Mouse (Mus musculus): ENCODE data around the gene Fbxo11.
"Not testable (repeated sequence)": the region's sequence is repeated elsewhere in the genome, so short reads cannot be mapped to it uniquely, and the experiment has no call there.

Fbxo11 gene

DNA sequence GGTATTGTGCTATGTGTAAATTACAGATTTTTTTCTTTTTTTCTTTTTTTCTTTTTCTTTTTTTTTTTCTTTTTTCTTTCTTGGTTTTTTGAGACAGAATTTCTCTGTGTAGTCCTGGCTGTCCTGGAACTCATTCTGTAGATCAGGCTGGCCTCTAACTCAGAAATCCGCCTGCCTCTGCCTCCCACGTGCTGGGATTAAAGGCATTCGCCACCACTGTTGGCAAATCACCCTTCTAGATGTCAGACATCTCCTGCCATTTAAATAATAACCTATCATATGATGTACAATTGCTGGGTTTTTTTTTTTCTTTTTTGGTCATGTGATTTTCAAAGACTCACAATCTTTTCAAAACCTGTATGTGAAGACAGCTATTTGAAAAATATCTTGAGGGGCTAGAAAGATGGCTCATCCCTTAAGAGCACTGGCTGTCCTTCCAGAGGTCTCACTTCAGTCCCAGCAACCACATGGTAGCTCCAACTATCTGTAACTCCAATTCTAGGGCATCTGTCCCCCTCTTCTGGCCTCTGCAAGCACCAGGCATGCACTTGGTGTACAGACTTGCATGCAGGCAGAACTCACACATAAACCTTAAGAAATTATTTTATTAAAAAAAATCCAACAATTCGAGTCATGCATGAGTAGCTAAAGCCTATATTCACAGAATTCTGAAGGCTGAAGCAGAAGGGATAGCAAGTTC, 2.3 kb upstream of the Fbxo11 start:
- DNase-seq (ENCODE audit: low spot score in 2 of 2), result no peak

DNA sequence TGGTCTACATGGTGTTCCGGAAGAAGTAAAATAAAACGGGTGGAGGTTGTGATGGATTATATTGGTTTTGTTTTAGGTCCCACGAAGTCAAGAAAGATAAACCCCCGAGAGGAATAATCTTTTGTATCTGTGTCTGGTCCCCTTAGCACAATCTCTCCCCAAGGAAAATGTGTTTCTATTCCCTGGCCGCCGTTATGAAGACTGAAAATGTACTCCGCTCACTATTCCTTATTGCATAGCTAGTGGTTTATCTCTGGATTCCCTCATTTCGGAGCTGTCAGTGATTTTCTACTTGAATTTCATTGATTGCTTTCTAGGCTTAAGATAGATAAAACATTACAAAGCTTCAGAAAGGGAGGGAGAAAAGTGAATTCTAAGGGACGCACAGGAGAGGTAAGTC, 1.7 kb upstream of the Fbxo11 start:
- no peak for DNase-seq (ENCODE audit: low spot score in 2 of 2)

DNA sequence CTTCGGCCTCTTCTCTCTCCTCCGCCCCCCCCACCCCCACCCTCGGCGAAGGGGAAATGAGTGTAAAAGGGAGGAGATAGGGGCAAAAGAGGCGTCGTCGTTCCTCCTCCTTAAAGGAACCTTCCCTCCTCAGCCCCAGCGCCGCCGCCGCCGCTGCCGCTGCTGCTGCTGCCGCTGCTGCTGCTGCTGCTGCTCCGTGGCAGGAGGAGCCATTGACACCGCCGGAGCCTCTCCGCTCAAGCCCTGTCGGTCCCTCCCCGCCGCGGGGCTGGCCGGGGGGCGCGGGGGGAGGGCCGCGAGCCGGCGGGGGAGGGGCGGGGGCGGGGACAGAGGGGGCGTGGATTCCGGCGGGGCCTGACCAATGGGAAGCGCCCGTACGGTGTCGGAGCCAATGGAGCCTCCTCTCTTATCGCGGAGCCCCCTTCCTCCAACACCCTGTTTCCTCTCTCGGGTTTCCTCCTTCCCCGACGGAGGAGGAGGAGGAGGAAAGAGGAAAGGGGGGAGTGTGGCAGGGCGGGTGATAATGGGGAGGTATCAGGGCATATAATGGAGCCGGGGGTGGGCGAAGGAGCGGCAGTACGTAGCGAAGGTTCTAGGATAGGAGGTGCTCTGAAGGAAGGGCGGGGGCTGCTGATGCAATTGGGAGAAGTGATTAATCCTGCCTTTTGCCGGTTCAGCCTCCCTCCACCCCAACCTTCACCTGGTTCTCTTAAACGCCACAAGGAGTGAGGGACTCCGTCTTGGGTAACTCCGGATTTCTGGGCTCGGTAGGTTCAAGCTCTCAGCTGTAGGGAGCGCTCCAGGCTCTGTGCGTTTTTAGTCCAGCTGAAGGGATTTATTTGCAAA, 933 bp upstream of the Fbxo11 start:
- DNase-seq (ENCODE audit: low spot score in 2 of 2), result peak; percentile 83 to 91

- peak; percentile 32 to 39 for DNase-seq (ENCODE audit: low spot score in 2 of 2)
Measured at GRCm38 (mm10) chr17:88064347-88065030, 602 bp downstream of the Fbxo11 start.

- DNase-seq (ENCODE audit: low spot score in 2 of 2), result peak; percentile 59 to 63
Measured at GRCm38 (mm10) chr17:88063980-88064346, 1.1 kb downstream of the Fbxo11 start.

DNA sequence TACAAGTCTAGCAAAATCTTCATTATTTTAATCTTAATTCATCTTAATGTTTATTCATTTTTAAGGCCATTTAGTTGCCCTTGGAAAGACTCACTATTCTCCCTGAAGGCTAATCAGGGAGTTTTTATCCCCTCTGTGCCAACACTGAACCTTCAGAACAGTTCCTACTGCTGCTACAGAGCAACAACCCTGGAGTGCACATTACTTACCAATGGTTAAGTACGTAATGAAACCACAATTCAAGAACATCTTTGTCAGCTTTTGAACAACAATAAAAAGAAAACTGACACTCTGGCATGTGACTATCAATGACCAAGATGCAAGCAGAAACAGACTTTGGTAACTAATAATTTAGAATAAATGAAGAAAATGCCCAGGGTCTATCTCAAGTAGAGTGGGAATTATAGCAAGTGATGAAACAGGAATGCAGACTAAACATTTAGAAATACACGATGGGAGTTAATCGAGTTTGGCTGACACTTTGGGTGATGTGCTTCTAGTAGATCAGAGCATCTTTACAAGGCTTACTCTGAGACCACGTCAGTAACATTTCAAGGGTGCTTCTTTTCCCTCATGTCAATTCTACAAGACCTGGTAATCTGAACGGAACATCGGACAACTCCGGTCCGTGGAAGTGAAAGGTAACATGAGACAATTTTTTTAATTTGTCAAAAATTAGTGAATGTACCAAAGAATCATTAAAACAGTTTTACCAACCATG, 2.1 kb downstream of the Fbxo11 start:
- no peak for DNase-seq (ENCODE audit: low spot score in 2 of 2)

DNA sequence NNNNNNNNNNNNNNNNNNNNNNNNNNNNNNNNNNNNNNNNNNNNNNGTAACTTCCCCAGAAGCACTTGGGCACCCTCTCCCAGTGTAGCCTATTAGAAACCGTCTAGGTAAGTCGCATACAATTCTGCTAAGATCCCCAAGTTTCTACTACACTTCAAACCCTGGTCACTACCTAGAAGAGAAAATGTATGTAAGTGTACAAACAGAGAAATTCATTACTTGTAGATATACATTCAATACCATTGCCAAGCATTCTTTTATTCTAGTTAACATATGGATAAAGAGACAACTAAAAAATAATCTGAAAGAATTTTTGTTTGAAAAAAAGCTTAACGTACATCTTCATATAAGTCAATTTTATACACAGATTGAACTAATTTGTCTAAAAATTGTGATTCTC, 3.1 kb downstream of the Fbxo11 start:
- no peak for DNase-seq (ENCODE audit: low spot score in 2 of 2)

DNA sequence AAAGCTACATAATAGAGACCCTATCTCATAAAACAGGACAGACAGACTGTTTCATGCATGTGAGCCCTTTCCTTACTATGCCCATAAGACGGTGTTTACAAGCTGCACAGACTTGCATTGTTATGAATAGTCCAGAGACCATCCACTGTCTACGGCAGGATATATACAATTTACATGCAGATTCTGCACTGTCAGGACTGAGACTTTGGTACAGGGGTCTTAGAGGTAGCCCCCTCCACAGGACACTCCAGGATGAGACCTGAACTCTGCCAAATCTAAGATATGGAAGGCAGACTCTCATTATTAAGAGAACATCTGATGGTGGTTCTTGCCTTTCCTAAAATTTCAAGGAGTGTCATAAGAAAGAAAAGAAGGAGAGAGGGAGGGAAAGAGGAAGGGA, 6.8 kb downstream of the Fbxo11 start:
- DNase-seq (ENCODE audit: low spot score in 2 of 2), result no peak

- no peak for DNase-seq (ENCODE audit: low spot score in 2 of 2)
Measured at GRCm38 (mm10) chr17:88057846-88058245, 7.2 kb downstream of the Fbxo11 start.

DNA sequence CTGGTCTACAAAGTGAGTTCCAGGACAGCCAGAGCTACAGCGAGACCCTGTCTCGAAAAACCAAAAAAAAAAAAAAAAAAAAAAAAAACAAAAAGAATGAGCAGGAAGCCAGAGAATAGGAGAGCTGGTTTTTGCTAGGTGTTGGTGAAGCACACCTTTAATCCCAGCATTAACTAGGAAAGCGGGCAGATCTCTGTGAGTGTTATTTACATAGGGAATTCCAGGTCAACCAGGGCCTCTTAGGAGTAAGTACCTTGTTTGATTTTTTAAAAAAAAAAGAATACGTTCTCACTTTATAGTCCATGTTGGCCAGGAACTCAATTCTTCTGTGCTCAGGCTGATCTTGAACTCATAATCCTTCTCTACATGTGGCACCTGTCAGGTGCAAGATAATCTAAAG, 13.4 kb downstream of the Fbxo11 start:
- DNase-seq (ENCODE audit: low spot score in 2 of 2), result no peak

- no peak for DNase-seq (ENCODE audit: low spot score in 2 of 2)
Measured at GRCm38 (mm10) chr17:88050892-88051291, 14.2 kb downstream of the Fbxo11 start.

- DNase-seq (ENCODE audit: low spot score in 2 of 2), result no peak
Measured at GRCm38 (mm10) chr17:88050318-88050717, 14.8 kb downstream of the Fbxo11 start.

DNA sequence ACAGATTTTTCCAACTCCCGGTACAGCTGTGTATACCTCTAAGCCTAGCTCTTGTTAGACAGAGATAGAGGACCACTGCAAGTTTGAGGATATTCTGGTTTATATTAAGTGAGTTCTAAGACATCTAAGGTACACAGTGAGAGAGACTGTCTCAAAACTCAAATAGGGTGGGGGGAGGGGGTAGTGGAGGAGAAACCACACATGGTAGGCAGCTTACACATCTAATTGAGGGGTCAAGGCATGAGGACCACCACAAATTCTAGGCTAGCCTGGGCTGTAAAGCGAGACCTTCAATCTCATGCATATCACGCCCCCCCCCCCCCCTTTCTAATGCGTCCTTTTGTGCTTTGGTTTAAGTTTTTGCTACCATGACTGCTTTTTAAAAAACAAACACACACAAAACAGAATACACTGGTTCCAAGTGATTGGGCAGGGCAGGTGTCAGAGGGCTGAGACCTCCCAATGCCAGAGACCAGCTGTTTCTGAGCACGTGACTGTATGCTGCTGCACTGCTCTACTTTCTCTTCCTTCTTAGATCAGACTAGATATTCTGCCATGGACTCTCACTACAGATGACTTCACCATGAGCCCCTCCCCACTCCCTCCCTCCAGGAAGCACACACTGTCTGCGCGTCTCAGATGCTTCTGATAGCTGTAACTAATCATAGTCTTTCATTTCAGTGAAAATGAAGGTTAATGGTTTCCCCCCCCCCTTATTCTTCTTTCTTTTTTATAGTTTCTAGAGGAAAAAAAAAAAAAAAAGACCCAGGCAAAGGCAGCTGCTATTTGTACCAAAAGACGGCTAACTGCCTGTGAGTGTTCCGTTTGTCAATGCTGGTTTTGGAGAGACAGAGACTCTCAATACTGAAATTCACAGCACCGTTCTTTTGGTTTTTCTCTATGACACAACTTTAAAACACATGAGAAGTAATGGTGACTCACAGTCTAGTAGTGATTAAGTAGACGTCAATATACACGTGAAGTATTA, 22.7 kb downstream of the Fbxo11 start:
- DNase-seq (ENCODE audit: low spot score in 2 of 2), result no peak

DNA sequence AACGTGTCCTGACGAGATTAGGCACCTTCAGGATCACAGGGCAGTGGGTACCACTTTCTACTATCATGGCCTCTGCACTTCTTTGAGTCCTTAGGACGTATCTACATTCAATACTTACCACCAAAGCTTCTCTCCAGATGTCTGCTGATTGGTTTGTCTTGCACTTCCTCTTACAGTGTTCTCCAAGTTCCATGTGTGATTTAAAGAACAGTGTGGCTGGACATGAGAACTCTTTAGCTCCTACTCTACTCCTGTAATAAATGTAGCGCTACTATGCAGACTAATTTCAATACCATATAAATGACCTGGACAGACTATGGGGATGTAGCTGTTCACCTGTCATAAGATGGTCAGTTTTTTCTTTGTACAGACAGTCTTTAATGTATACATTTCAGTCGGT, 24.3 kb downstream of the Fbxo11 start:
- DNase-seq (ENCODE audit: low spot score in 2 of 2), result no peak

GRCm38 (mm10) chr17:88034418-88034817, 30.7 kb downstream of the Fbxo11 start:
- DNase-seq (ENCODE audit: low spot score in 2 of 2), result no peak

GRCm38 (mm10) chr17:88031755-88032154, 33.3 kb downstream of the Fbxo11 start:
- DNase-seq (ENCODE audit: low spot score in 2 of 2), result no peak

- peak; percentile 46 to 71 for DNase-seq (ENCODE audit: low spot score in 2 of 2)
Measured at GRCm38 (mm10) chr17:88029194-88029970, 35.7 kb downstream of the Fbxo11 start.

DNA sequence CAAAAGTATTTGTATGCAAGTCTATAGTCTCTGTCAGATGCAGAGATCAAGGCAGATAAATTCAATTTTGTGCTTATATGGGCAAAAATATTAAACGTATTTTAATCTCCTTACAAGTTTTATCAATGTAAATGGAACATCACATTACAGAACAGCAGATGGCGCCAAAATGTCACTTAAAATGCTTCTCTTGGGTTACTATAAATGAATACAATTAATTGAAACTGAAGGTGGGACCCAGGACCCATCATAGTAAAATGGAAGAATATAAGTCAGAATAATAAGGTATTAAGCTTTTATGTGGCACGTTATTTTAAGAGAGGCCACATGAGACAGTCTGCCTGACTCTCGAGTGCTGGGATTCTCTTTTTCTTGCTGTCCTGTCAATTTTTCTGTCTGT, 39.9 kb downstream of the Fbxo11 start:
- DNase-seq (ENCODE audit: low spot score in 2 of 2), result no peak

DNA sequence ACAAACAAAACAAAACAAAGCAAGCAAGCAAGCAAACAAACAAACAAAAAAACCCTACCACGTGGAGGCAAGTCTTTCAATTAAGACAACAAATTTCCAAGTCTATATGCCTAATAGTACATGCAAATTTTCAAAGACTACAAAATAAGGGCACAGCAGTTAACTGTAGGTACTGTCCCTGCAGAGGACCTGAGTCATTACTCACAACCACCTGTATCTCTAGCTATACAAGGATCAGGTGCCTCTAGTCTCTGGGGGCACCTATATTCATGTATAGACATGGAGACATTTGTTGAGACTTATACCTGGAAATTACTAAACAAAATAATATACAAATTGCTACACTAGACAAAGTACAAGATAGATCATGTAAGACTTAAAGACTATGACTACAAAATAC, 41.2 kb downstream of the Fbxo11 start:
- DNase-seq (ENCODE audit: low spot score in 2 of 2), result no peak

DNA sequence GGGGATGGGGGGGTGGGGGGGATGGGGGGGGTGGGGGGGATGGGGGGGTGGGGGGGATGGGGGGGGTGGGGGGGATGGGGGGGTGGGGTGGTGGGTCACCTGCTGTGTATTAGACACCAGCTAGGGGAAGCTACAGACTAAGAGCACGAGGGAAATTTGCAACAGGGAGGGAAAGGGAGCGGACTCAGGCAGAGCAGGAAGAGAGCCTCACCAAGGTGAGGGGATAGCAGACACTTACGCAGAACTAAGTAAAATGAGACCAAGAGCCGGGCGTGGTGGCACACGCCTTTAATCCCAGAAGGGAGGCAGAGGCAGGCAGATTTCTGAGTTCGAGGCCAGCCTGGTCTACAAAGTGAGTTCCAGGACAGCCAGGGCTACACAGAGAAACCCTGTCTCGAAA, 49.1 kb downstream of the Fbxo11 start:
- not testable (repeated sequence) for DNase-seq (ENCODE audit: low spot score in 2 of 2)
